Mouse (Mus musculus): ENCODE data around the gene Tcf25.
"Not testable (repeated sequence)": the region's sequence is repeated elsewhere in the genome, so short reads cannot be mapped to it uniquely, and the experiment has no call there.

Gene Tcf25

GRCm38 (mm10) chr8:123411246-123411645 lies 37.7 kb downstream of the Tcf25 start, which contains the start of gene Tubb3:
Gene Tubb3, plus strand, starts transcription at chr8:123411424.
- DNase-seq (ENCODE audit: low spot score) = peak; percentile 87

GRCm38 (mm10) chr8:123411781-123412327 lies 38.3 kb downstream of the Tcf25 start:
- no peak for DNase-seq (ENCODE audit: low spot score)

DNA sequence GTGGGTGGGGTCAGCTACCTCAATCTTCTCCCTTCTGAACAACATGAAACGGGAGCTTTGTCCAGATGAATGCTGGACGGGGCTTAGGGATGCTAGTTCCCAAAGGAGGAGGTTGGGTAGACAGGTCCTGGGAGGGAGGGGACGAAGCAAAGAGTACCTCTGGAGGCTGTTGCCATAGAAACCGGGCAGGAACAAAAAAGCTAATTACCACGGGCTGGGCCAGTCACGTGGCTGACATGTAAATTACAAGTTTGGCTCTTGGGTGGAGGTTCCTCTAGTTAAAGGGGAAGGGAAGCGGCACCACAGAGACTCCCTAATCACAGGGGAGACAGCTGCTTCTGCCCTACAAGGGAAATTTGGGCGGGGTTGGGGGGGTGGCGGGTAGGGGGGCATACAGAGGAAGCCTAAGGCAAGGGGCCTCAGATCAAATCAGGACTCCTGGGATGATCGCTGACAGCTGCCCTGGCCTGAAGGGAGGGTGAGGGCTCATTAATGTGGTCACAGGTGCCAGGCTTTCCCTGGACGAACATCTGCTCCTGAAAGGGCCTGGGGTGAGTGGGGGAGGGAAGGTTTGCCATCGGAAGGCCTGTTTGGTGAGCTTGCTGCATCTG lies 39.1 kb downstream of the Tcf25 start:
- peak; percentile 88 for DNase-seq (ENCODE audit: low spot score)

- no peak for DNase-seq (ENCODE audit: low spot score)
Observed at GRCm38 (mm10) chr8:123414255-123414654, 40.7 kb downstream of the Tcf25 start.

- not testable (repeated sequence) for DNase-seq (ENCODE audit: low spot score)
Observed at GRCm38 (mm10) chr8:123414997-123415696, 41.6 kb downstream of the Tcf25 start.

DNA sequence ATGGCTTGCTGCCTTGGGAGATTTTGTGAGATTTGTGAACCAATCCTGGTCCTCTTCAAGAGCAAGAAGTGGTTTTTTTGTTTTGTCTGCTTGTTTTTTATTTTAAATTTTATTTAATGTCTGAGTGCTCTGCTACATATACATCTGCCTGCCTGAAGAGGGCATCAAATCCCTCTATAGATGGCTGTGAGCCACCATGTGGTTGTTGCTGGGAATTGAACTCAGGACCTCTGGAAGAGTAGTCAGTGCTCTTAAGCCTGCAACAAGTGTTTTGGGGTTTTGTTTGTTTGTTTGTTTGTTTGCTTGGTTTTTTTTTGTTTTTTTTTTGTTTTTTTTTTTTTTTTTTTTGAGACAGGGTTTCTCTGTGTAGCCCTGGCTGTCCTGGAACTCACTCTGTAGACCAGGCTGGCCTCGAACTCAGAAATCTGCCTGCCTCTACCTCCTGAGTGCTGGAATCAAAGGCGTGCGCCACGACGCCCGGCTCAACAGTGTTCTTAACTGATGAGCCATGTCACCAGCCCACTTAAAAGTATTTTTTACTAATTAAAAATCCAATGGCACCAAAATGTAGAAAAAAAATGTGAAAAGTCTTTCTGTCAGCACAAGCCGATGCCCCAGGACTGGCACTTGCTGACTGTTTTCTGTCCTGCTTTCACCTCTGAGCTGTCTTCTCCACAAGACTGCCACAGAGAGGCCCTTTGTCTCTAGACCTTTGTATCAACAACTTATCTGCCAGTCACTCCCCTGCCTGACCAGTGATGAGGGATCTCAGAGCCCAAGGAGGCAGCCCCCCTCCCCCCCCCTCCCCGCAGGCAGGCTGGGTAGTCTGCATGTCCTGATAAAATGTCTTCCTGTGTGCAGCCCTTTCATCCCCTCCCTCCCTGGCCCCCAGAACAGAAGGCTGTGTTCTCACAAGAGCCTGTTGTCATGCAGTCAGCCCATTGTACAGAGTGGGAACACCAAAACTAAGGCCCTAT lies 42.7 kb downstream of the Tcf25 start:
- DNase-seq (ENCODE audit: low spot score) = no peak

DNA sequence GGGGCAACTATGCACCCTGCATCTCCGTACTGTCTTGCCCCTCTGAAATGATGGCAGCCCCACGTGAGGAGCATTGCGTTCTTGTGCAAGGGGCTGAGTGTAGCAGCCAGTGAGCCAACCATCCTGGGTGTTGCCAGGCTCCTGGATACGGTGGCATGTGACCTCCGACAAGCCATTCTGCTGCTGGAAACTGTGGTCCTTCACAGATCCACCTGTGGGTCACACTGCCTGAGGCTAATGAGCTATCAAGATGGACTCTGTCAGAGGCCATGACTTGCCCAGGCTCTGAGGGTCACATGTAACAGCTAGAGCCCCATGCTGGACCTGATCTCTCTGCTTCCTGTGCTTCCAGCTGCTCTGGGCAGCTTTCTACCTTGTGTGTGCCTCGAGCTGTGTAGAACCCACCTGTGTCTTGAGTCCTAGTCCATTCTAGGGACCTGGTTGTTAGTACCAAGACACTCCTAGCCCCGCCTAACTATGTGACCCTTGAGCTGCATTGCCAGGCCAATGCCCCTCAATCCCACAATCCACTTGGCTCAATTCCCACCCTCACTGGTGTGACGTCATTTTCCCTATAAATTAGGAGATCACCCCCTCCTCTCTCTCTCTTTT lies 43.5 kb downstream of the Tcf25 start:
- no peak for DNase-seq (ENCODE audit: low spot score)

- no peak for DNase-seq (ENCODE audit: low spot score)
Observed at GRCm38 (mm10) chr8:123419711-123420110, 46.2 kb downstream of the Tcf25 start.

DNA sequence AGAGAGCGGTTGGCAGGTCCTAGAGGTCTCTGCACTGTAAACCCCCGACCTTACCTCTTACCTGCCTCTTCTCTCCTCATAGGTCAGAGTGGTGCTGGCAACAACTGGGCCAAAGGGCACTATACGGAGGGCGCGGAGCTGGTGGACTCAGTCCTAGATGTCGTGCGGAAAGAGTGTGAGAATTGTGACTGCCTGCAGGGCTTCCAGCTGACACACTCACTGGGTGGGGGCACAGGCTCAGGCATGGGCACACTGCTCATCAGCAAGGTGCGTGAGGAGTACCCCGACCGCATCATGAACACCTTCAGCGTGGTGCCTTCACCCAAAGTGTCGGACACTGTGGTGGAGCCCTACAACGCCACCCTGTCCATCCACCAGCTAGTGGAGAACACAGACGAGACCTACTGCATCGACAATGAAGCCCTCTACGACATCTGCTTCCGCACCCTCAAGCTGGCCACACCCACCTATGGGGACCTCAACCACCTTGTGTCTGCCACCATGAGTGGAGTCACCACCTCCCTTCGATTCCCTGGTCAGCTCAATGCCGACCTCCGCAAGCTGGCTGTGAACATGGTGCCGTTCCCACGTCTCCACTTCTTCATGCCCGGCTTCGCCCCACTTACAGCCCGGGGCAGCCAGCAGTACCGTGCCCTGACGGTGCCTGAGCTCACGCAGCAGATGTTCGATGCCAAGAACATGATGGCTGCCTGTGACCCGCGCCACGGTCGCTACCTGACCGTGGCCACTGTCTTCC lies 47.1 kb downstream of the Tcf25 start:
- no peak for DNase-seq (ENCODE audit: low spot score)

DNA sequence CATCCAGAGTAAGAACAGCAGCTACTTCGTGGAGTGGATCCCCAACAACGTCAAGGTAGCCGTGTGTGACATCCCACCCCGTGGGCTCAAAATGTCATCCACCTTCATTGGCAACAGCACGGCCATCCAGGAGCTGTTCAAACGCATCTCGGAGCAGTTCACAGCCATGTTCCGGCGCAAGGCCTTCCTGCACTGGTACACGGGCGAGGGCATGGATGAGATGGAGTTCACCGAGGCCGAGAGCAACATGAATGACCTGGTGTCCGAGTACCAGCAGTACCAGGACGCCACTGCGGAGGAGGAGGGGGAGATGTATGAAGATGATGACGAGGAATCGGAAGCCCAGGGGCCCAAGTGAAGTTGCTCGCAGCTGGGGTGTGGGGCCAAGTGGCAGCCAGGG lies 47.8 kb downstream of the Tcf25 start:
- no peak for DNase-seq (ENCODE audit: low spot score)

- DNase-seq (ENCODE audit: low spot score) = no peak
Observed at GRCm38 (mm10) chr8:123422056-123422780, 48.7 kb downstream of the Tcf25 start.

- DNase-seq (ENCODE audit: low spot score) = no peak
Observed at GRCm38 (mm10) chr8:123422781-123423159, 49.2 kb downstream of the Tcf25 start.

DNA sequence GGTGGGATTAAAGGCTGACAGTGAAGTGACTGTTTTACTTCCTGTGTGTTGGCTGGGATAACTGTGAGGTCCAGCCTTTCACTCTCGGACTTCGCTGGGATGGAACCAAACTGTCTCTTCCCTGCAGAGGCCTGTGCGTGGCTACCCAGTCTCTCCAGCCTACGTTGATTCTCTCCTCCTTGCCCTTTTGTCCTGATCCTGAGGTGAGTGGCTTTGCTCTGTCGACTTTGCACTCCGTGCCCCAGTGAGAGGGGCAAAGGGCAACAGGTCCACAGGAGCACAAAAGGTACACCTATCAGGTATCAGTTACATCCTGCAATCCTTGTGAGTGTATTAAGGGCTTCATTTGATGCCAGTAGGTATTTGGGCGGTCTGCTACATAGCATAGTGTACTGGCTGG lies 49.9 kb downstream of the Tcf25 start, which contains the start of gene Def8:
Def8 (plus strand) TSS at position 87 of the 400 bp plus-strand sequence.
- DNase-seq (ENCODE audit: low spot score) = no peak

GRCm38 (mm10) chr8:123426511-123427509 lies 53.3 kb downstream of the Tcf25 start:
- DNase-seq (ENCODE audit: low spot score) = no peak

- DNase-seq (ENCODE audit: low spot score) = no peak
Observed at GRCm38 (mm10) chr8:123427639-123428275, 54.2 kb downstream of the Tcf25 start.

GRCm38 (mm10) chr8:123428343-123428893 lies 54.9 kb downstream of the Tcf25 start:
- no peak for DNase-seq (ENCODE audit: low spot score)

GRCm38 (mm10) chr8:123428939-123429721 lies 55.6 kb downstream of the Tcf25 start:
- no peak for DNase-seq (ENCODE audit: low spot score)

- not testable (repeated sequence) for DNase-seq (ENCODE audit: low spot score)
Observed at GRCm38 (mm10) chr8:123429722-123430013, 56.1 kb downstream of the Tcf25 start.
